Mouse (Mus musculus) Muller cell, postnatal 12 days (primary cell): ENCODE measurements around the gene Fbxo42.
A peak's percentile ranks its signal among the peaks of the same experiment; 100 is the strongest.
"Not testable (repeated sequence)": the region's sequence is repeated elsewhere in the genome, so short reads cannot be mapped to it uniquely, and the experiment has no call there.

Source experiments
- DNase-seq: peaks from one replicate; pipeline ENCODE4 v3.0.0-alpha.2; 2015; ENCODE audit errors: inconsistent ontology term

Gene Fbxo42

DNA sequence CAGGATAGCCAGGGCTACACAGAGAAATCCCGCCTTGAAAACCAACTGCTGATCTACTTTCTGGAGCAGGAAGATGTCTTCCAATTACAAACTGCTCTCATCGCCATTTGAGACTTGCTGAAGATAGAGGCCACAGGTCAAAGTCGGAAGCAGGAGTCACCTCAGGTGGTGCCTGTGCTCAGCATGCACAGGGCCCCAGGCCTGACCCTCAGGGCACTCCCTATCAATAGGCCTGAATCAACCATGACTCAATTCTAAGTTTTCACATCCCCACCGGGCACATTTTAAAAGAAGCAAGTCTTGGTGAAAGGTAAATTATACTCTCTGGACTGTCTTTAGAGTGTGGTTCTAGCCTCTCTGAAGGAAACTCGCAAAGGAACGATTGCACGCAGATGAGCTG lies 11.6 kb upstream of the Fbxo42 start:
- no peak for DNase-seq

DNA sequence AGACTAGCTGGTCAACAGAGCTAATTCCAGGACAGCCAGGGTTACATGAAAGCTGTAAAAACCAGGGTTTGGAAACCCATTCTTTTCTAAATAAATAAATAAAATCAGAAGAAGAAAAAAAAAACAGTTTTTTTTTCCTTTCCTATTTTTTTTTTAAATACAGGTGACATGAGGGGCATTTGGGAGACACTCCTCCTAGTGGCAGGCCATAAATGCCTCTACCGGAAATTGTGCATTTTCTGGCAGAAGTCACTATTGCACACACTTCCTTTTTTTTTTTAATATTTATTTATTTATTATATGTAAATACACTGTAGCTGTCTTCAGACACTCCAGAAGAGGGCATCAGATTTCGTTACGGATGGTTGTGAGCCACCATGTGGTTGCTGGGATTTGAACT lies 10.0 kb upstream of the Fbxo42 start:
- not testable (repeated sequence) for DNase-seq

DNA sequence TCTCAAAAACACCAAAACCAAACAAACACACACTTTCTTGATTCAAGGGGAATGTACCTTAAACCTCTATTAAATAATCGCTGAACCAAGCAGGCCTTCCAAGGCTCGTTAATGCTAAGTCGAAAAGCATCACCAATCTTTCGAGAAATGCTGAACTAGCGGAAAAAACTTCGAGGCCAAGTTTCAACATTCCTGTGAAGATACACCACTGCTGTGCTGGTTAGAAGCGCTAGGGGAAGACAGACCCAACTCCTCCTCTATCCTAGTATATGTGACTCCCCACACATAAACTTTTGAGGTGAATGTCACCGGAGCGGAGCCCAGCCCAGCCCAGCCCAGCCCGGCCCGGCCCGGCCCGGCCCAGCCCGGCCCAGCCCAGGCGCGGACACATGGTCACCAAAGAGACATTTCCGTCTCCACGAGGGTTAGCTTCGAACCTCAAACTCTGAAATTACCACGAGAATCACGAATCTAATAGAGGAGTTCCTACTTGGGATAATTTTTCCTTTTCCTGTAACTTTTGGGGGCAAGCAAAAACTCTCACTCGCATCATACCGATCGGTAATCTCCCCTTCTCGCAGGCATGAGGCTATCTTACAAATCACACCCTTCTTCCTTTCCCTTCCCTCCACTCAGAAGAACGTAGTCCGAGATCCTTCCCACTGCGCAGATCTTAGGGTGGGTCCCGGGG lies 9.1 kb upstream of the Fbxo42 start:
- peak; percentile 65 for DNase-seq

- DNase-seq = peak; percentile 100
These were observed 8.4 kb upstream of the Fbxo42 start, which contains the start of gene Szrd1 for GRCm38 (mm10) chr4:141139116-141139970. Szrd1 (minus strand) TSS chr4:141139775.

GRCm38 (mm10) chr4:141140354-141140753 lies 7.4 kb upstream of the Fbxo42 start:
- not testable (repeated sequence) for DNase-seq

DNA sequence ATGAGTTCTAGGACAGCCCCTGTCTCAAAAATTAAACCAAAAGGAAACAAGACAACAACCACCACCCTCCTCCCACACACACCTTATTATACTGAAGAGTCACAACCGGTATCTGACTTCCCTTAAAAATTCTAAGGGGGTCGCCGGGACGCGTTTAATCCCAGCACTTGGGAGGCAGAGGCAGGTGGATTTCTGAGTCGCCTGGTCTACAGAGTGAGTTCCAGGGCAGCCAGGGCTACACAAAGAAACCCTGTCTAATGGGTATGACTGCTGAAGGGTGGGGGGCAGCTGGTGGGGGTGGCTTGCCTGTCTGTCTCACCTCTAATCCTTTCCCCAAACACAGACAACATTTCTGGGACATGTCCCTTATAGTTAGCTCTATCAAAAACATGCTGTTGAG lies 6.7 kb upstream of the Fbxo42 start:
- DNase-seq = no peak

GRCm38 (mm10) chr4:141142285-141142811 lies 5.4 kb upstream of the Fbxo42 start:
- DNase-seq = peak; percentile 82

DNA sequence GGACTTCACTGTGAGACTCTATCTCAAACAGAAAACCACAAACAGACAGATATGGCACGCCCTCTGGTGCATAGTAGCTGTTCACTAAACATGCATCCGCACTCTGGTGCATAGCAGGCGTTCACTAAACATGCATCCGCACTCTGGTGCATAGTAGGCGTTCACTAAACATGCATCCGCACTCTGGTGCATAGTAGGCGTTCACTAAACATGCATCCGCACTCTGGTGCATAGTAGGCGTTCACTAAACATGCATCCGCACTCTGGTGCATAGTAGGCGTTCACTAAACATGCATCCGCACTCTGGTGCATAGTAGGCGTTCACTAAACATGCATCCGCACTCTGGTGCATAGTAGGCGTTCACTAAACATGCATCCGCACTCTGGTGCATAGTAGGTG lies 2.6 kb upstream of the Fbxo42 start:
- DNase-seq = not testable (repeated sequence)

DNA sequence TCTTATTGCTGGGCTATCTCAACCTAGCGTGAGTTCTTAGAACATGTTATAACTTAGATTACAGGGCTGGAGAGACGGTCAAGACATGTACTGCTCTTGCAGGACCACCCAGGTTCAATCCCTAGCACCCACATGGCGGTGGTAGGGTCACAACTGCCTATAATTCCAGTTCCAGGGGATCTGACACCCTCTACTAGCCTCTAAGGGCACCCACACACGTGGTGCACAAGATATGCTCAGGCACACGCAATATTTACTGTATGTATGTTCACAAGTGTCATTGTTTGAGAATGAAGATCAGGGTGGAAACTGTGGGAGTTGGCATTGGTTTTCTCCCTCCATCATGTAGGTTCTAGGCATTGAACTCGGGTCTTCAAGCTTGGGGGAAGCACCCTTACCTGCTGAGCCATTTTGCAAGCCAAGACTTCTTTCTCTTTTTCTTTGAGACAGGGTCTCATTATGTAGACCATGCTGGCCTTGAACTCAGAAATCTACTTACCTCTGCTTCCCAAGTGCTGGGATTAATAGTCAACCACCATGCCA lies 1.2 kb upstream of the Fbxo42 start:
- no peak for DNase-seq

- peak; percentile 55 for DNase-seq
These were observed 492 bp downstream of the Fbxo42 start for GRCm38 (mm10) chr4:141148009-141148801.

DNA sequence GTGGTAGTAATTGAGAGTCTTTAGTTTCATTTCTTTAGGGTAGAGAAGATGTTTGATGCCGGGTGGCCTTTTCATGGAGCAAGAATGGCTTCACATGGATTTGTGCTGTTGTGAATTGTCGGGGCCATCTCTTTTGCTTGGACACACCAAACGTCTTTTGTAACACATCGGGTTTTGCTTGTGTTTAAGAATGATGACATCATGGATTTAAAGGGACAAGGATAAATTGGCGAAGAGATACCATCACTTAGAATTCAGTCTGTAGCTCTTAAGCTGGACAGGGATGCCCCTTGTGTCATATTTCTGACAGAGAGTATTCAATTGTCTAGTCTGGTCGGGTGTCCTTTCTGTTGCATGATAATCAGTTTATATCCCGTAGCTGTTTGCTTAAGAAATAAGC lies 1.4 kb downstream of the Fbxo42 start:
- no peak for DNase-seq

DNA sequence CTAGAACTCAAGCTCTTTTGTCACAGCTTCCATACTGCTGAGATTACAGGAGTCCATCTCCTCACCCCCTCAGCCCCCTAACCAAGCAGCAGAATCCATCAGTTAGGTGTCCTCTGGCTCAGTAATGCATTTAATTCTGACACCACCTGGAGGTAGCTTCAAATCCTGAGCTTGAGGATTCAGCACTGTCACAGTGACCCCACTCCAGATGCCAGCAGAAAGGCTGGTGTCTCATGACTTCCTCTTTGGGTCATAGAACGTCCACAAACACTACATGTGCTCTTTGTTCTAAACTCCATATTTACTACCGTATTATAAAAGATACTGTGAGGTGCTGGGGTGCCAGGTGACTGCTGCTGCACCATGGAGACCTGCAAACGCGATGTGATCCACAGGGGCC lies 9.8 kb downstream of the Fbxo42 start:
- DNase-seq = no peak

GRCm38 (mm10) chr4:141158609-141159008 lies 10.9 kb downstream of the Fbxo42 start:
- no peak for DNase-seq

- no peak for DNase-seq
These were observed 11.4 kb downstream of the Fbxo42 start for GRCm38 (mm10) chr4:141159093-141159492.

DNA sequence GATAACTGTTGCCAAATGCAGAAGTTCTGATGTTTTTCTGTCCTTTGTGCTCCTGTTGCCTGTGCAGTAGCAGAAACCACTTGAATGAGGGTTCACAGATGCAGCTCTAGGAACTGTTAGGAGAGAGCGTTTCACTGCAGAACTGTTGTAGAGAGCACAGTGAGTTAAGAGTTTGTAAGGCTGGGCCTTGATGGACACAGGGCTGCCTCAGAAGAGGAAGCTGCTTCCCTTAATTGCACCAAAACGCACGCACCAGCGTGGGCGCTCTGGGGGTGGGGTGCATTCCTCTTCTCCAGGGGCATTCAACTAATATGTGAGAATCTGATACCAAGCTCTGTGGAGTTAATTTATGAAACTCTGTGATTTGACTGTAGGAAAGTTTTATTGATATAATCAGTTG lies 12.0 kb downstream of the Fbxo42 start:
- DNase-seq = peak; percentile 90

- no peak for DNase-seq
These were observed 12.5 kb downstream of the Fbxo42 start for GRCm38 (mm10) chr4:141160193-141160592.

DNA sequence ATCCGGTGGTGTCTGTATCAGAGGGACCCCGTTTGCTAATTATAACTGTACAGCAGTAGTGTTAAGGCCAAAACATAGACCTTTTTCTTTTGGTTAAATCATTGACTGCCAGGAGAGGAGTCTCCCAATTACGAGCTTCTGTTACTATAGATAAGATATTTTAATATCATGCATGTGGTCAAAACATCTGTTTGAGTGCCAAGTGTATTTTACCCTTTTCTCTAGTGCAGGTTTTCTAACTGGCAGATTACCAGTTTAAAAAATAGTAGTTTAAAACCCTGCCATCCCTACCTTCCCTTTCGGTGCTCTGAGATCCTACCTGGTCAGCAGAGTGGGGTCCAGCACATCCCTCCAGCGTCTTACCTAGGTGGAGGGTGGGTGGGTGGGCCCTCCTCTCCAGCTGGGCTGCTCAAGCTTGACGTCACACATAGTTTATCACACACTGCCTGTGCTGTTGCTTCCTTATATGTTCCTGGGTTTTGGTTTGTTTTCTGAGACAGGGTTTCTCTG lies 14.0 kb downstream of the Fbxo42 start:
- no peak for DNase-seq

- DNase-seq = no peak
These were observed 16.0 kb downstream of the Fbxo42 start for GRCm38 (mm10) chr4:141163729-141164128.

DNA sequence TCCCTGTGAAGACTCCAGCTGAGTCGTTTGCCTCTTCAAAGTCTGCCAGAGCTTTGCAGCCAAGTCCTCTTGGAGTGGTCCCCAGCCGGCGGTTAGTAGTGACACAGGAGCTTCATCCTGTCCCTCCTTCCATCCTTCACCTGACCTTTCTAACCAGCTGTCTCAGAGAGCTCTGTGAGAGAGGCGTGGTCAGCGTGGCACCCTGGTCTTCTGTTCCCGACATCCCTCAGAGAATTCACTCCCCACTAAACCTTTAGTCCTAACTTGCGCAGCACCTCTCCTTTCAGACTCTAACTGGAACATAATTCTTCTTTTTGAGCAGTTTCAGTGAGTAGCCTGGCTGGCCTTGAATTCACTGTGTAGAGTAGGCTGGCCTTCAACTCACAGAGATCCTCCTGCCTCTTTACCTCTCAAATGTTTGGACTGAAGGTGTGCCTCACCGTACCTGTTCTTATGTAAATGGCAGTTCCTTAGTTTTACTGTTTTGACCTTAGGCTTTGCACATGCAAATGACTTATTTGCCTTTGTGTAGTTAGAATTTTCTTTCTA lies 18.1 kb downstream of the Fbxo42 start:
- DNase-seq = no peak

DNA sequence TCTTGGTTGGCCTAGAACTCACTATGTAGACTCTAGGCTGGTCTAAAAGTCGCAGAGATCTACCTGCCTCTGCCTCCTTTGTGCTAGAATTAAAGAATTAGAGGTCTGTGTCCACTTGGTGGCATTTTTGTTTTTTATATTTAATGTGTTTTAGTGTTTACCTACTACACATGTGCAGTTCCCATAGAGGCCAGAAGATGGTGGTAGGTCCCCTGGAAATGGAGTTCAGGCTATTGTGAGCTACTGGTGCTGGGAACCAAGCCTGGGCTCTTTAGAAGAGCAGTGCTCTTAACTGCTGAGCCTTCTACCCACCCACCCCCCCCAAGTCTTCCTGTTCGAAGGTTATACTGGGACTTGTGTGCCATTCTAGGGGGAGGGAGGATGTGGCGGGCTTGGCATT lies 19.4 kb downstream of the Fbxo42 start:
- no peak for DNase-seq

DNA sequence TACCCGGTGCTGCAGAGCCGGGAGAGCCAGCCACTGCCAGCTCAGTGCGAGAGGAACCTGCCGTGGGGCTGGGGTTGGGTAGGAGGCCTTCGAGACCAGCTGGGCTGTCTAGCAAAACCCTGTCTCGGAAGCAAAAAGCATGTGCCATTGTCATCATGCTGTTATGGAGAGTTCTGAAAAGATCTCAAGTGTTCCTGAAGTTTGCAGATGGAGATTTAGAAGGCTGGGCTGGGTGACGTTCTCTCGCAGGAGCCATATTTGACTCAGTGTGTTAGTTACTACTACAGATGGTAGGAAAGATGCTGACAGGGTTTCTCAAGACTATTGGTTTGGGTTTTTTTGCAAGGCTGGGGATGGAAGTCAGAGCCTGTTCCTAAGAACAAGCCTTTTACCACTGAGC lies 24.4 kb downstream of the Fbxo42 start:
- DNase-seq = no peak
